27 mouse cellular contexts compared by ENCODE assay signal in genomic region chr10:93373265-93373664, GRCm38 (mm10).
"Had no signal": no experiment of that assay in that cellular context is flagged by ENCODE, and none has a peak within 500 bp of the region (broad histone marks: within the 10 kb centered on the region; RNA-seq: fewer than 3 reads in every experiment).

No protein-coding gene starts in this region.

- H3K9me3 ChIP-seq: heart, embryonic 10.5 days; heart, embryonic 12.5 days; hindbrain, embryonic 10.5 days; hindbrain, embryonic 12.5 days; intestine, embryonic 15.5 days; limb, embryonic 10.5 days; limb, embryonic 12.5 days; liver, embryonic 13.5 days; liver, embryonic 15.5 days had no signal

- H3K9ac ChIP-seq: heart, embryonic 12.5 days; hindbrain, embryonic 12.5 days; hindbrain, embryonic 14.5 days; intestine, embryonic 15.5 days; limb, embryonic 12.5 days; liver, embryonic 13.5 days; liver, embryonic 15.5 days had no signal

- H3K36me3 ChIP-seq: heart, embryonic 10.5 days; heart, embryonic 12.5 days; hindbrain, embryonic 10.5 days; hindbrain, embryonic 12.5 days; intestine, embryonic 15.5 days; limb, embryonic 10.5 days; limb, embryonic 12.5 days; liver, embryonic 13.5 days; liver, embryonic 15.5 days had no signal

- H3K4me2 ChIP-seq: heart, embryonic 12.5 days; hindbrain, embryonic 12.5 days; hindbrain, embryonic 14.5 days; intestine, embryonic 15.5 days; limb, embryonic 12.5 days; liver, embryonic 11.5 days; liver, embryonic 13.5 days; liver, embryonic 15.5 days had no signal

- ATAC-seq: hindbrain, embryonic 16.5 days; inflammation-experienced regulatory T-cells, adult 6 months; intestine, embryonic 15.5 days; intestine, postnatal 0 days had no signal

- DNase-seq: gastrocnemius, adult 2 months; gastrocnemius, postnatal 10 days; gastrocnemius, postnatal 25 days; heart, adult 18-20 months; heart, postnatal 10 days; heart, postnatal 4 days; kidney, adult 18-20 months; kidney, adult 8-10 months; kidney, postnatal 14 days; kidney, postnatal 36 days; layer of hippocampus, adult 9-11 months; layer of hippocampus, postnatal 36 days; liver; liver, embryonic 13.5 days had no signal

- H3K4me3 ChIP-seq: gastrocnemius, adult 2 months; heart, embryonic 10.5 days; heart, embryonic 12.5 days; hindbrain, embryonic 10.5 days; hindbrain, embryonic 12.5 days; intestine, embryonic 15.5 days; limb, embryonic 10.5 days; limb, embryonic 12.5 days; liver, embryonic 13.5 days; liver, embryonic 15.5 days had no signal

- H3K27me3 ChIP-seq: heart, embryonic 12.5 days; hindbrain, embryonic 12.5 days; intestine, embryonic 15.5 days; limb, embryonic 12.5 days; liver, embryonic 13.5 days; liver, embryonic 15.5 days had no signal

- H3K27ac ChIP-seq: heart, embryonic 10.5 days; hindbrain, embryonic 10.5 days; hindbrain, embryonic 12.5 days; hindbrain, embryonic 14.5 days; intestine, embryonic 15.5 days; limb, embryonic 10.5 days; limb, embryonic 12.5 days; liver, embryonic 13.5 days; liver, embryonic 15.5 days had no signal
